Mouse (Mus musculus) midbrain, postnatal 0 days (tissue): ENCODE data around the gene Cldn19. TPM values are rescaled to one million over a fixed set of nuclear protein-coding genes. Genes with fewer than 3 reads are reported as not detected.

Experiments used
- ATAC-seq: fragments of 200-750 bp; cut with Nextera tagmentation; 2 replicates; pipeline ENCODE4 v1.8.0; 2017; ENCODE audit warnings: moderate number of reproducible peaks, mild to moderate bottlenecking, moderate TSS enrichment, moderate library complexity; ENCODE audit not compliant: low FRiP score
- DNase-seq: peaks from one replicate; pipeline ENCODE4 v3.0.0-alpha.2; 2015; ENCODE audit warnings: low spot score
- H3K27ac ChIP-seq: fragments of 300-500 bp; sonication (generic); 2 replicates; pipeline ENCODE4 v1.5.1; 2014; ENCODE audit warnings: low read depth, mild to moderate bottlenecking, low read length, mixed read lengths
- H3K27me3 ChIP-seq: fragments of 300-500 bp; sonication (generic); 2 replicates; pipeline ENCODE4 v1.6.1; 2014; ENCODE audit warnings: low read length, control low read depth, mixed read lengths; ENCODE audit not compliant: insufficient read depth
- H3K36me3 ChIP-seq: fragments of 300-500 bp; sonication (generic); 2 replicates; pipeline ENCODE4 v1.6.1; 2014; ENCODE audit warnings: low read length, control low read depth, mixed read lengths; ENCODE audit not compliant: insufficient read depth
- H3K4me1 ChIP-seq: fragments of 300-500 bp; sonication (generic); 2 replicates; pipeline ENCODE4 v1.6.1; 2014; ENCODE audit warnings: mild to moderate bottlenecking, control low read depth, antibody characterized with exemption, low read length, mixed read lengths; ENCODE audit not compliant: insufficient read depth
- H3K4me2 ChIP-seq: fragments of 300-500 bp; sonication (generic); 2 replicates; pipeline ENCODE4 v1.6.1; 2014; ENCODE audit warnings: low read depth, mild to moderate bottlenecking, low read length, mixed read lengths; ENCODE audit not compliant: poor library complexity, severe bottlenecking
- H3K4me3 ChIP-seq: fragments of 300-500 bp; sonication (generic); 2 replicates; pipeline ENCODE4 v1.5.1; 2014; ENCODE audit warnings: low read depth, mild to moderate bottlenecking, low read length, moderate library complexity
- H3K9ac ChIP-seq: fragments of 300-500 bp; sonication (generic); replicated peaks from 2 replicates; pipeline ENCODE4 v1.6.1; 2014; ENCODE audit warnings: mild to moderate bottlenecking, low read length, moderate library complexity, mixed read lengths; ENCODE audit not compliant: poor library complexity, severe bottlenecking
- H3K9me3 ChIP-seq: fragments of 300-500 bp; sonication (generic); 2 replicates; pipeline ENCODE4 v1.6.1; 2016; ENCODE audit warnings: low read length, control low read depth
- CTCF ChIP-seq: IDR thresholded peaks from 2 replicates; pipeline ENCODE4 v1.5.1; 2016; ENCODE audit warnings: antibody characterized with exemption, mild to moderate bottlenecking
- WGBS: fragments of 180-500 bp; shearing (Covaris S2); extraction: QIAGEN DNeasy Blood & Tissue Kit; methylation state at CpG from one replicate; pipeline ENCODE4 v1.1.7; 2014; 5-methylcytosine and 5-hydroxymethylcytosine counted together
- polyA plus RNA-seq: library from polyadenylated mRNA; unstranded; fragments of >200 nt; fragmentation: Nextera tagmentation; extraction: Ambion mirVana; gene quantifications from 2 replicates; pipeline ENCODE4 v1.2.1, GENCODE M21; 2015
- total RNA-seq: library from RNA; depleted of rRNA; stranded (reverse); fragments of >200 nt; gene quantifications from 2 replicates; pipeline ENCODE4 v1.2.3, GENCODE M21; 2014

Cldn19 gene
- total and polyA plus RNA-seq, 2 experiments from 2014 or later: 0.75 to 2.7 TPM

GRCm38 (mm10) chr4:119291921-119292320 is 36.7 kb downstream of the Cldn19 start:
- no peak overlapping the region for H3K27ac ChIP-seq
- peak overlapping the region; percentile 84; the same call in 1 of the 2 replicates for H3K9ac ChIP-seq
- peak overlapping the region; percentile 92 for H3K4me3 ChIP-seq
- WGBS: 79% methylated on average over 1 of the region's 1 CpGs
- H3K4me1 ChIP-seq: no peaks in the 10 kb centered on the region; the same call in 1 of the 2 replicates
- no peak for DNase-seq
- no peak for ATAC-seq
- H3K36me3 ChIP-seq: no peaks in the 10 kb centered on the region
- no peaks in the 10 kb centered on the region for H3K27me3 ChIP-seq
- no peak for TF ChIP-seq CTCF
- H3K4me2 ChIP-seq: peak overlapping the region; percentile 81
- no peaks in the 10 kb centered on the region for H3K9me3 ChIP-seq

GRCm38 (mm10) chr4:119292771-119293573 is 37.8 kb downstream of the Cldn19 start:
- H3K4me2 ChIP-seq: peak overlapping the region; percentile 81
- H3K27me3 ChIP-seq: no peaks in the 10 kb centered on the region
- no peaks in the 10 kb centered on the region; the same call in 1 of the 2 replicates for H3K4me1 ChIP-seq
- ATAC-seq (no peak), DNase-seq (peak; percentile 83)
- H3K9me3 ChIP-seq: no peaks in the 10 kb centered on the region
- peak overlapping the region; percentile 92 for H3K4me3 ChIP-seq
- no peak for TF ChIP-seq CTCF
- H3K36me3 ChIP-seq: no peaks in the 10 kb centered on the region
- peak overlapping the region; percentile 84 for H3K9ac ChIP-seq
- 1% methylated on average over 24 of the region's 24 CpGs for WGBS
- H3K27ac ChIP-seq: peak overlapping the region; percentile 93

DNA sequence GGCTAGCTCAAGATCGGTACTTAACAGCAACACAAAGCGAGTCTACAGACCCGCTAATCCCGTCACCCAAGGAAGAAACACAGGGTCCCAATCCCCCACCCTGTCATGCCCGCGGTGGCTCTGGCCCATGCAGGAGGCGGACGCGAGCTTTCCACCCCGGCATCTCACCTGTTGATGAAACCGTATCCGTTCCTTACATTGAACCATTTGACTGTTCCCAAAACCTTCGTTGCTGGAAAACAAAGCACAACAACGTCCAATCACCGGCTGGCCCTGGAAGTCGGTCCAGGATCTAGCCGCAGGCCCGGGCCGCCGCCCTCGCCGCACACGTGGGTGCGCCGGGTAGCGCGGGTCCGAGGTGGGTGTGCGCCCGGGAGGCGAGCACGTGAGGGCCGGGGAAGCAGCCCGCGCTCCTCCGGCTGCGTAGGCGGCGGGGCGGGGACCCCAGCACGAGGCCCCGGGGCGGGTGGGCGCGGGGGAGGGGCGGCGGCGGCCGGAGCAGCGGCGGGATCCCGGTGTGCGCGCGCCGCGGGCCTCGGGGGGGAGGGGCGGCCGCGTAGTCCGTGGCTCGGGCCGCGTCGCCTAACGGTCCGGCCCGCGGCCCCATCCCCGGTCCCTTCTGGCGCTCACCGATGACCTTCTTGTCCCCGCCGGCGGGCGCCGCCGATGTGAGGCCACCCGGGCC is 38.5 kb downstream of the Cldn19 start:
- WGBS: 4% methylated on average over 47 of the region's 80 CpGs

DNA sequence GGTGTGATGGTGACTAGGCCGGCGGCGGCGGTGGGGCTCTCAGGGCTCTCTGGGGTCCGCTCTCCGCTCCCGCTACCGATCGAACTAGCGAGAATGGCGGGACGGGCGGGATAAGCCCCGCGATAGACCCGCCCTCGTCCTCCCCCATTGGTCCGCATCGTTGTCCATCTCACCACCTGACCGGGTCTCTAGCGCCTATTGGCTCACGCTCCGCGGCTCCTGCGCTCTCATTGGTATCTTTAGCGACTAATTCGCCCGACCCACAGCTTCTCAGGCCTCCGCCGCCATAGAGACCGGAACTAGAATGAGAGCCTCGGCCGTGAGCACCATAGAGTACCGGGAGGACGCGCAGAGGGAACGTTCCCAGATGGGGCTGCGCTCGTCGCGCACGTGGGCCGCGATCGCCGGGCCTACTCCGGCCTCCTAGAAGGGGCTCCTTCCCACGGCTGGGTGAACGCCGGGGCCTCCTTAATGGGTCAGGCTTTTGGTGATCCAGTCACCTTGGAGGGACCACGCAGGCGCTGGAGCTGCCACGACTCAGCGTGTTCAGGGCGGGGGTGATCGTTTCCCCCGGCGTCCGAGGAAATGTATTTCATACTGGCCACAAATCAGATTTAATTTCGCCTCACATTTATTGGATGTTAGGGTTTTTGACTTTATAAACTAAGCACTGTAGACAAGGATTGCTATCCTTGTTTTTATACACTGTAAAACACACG is 39.4 kb downstream of the Cldn19 start, which contains the start of gene Ybx1:
Ybx1 (minus strand) TSS at position 190 of the 719 bp plus-strand sequence.
- no peak for TF ChIP-seq CTCF
- Histone ChIP-seq H3K9me3 (no peaks in the 10 kb centered on the region), H3K27me3 (no peaks in the 10 kb centered on the region), H3K4me1 (no peaks in the 10 kb centered on the region; the same call in 1 of the 2 replicates), H3K4me3 (peak within 1 kb of the TSS; percentile 92), H3K4me2 (peak within 1 kb of the TSS; percentile 81), H3K36me3 (no peaks in the 10 kb centered on the region), H3K27ac (peak within 1 kb of the TSS; percentile 93), H3K9ac (peak within 1 kb of the TSS; percentile 86)
- DNase-seq: peak; percentile 100
- peak; percentile 99 for ATAC-seq
- WGBS: under 1% methylated on average over 61 of the region's 61 CpGs

More for the DNA sequence above, 38.5 kb downstream of the Cldn19 start:
- DNase-seq: peak; percentile 2
- H3K36me3 ChIP-seq: no peaks in the 10 kb centered on the region
- TF ChIP-seq CTCF: no peak
- H3K9ac ChIP-seq: peak overlapping the region; percentile 84
- no peaks in the 10 kb centered on the region for H3K9me3 ChIP-seq
- no peaks in the 10 kb centered on the region; the same call in 1 of the 2 replicates for H3K4me1 ChIP-seq
- peak overlapping the region; percentile 93 for H3K27ac ChIP-seq
- no peaks in the 10 kb centered on the region for H3K27me3 ChIP-seq
- H3K4me2 ChIP-seq: peak overlapping the region; percentile 81
- H3K4me3 ChIP-seq: peak overlapping the region; percentile 92
- ATAC-seq: peak; percentile 14

DNA sequence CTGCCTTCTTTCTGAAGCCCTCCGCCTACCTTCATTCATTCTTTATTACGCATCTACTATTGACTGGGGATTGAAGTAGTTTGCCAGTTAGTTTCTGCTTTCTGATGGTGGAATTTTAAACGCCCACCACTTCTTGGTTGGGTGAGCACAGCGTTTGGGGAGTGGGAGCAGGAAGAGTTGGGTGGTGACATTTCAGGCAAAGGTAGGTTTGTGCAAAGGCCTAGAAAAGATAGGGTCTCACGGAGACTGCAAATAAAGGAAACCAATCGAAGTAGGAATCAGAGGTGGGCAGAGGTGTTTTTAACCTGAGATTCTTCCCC is 39.9 kb downstream of the Cldn19 start:
- no peak for ATAC-seq
- no peaks in the 10 kb centered on the region for H3K27me3 ChIP-seq
- WGBS: 4% methylated on average over 6 of the region's 6 CpGs

More for the DNA sequence above, 39.9 kb downstream of the Cldn19 start:
- TF ChIP-seq CTCF: no peak
- H3K9me3 ChIP-seq: no peaks in the 10 kb centered on the region
- peak overlapping the region; percentile 93 for H3K27ac ChIP-seq
- H3K4me2 ChIP-seq: peak overlapping the region; percentile 60
- H3K4me1 ChIP-seq: no peaks in the 10 kb centered on the region; the same call in 1 of the 2 replicates
- H3K4me3 ChIP-seq: peak overlapping the region; percentile 92
- no peaks in the 10 kb centered on the region for H3K36me3 ChIP-seq
- H3K9ac ChIP-seq: peak overlapping the region; percentile 86
- no peak for DNase-seq
